Mouse (Mus musculus) adrenal gland, postnatal 25 days (tissue): ENCODE data around the gene Rsu1. TPM values are rescaled to one million over a fixed set of nuclear protein-coding genes. Genes with fewer than 3 reads are reported as not detected.
"Not testable (repeated sequence)": the region's sequence is repeated elsewhere in the genome, so short reads cannot be mapped to it uniquely, and the experiment has no call there.

Experiments
- DNase-seq: peaks from one replicate; pipeline ENCODE4 v3.0.0; 2021; ENCODE audit warnings: mixed read lengths
- total RNA-seq: library from RNA; stranded (reverse); gene quantifications from 2 replicates; pipeline ENCODE4 v1.2.3, GENCODE M21; 2021

Gene Rsu1
- total RNA-seq, 1 experiment from 2014 or later, result 75.0 TPM

DNA sequence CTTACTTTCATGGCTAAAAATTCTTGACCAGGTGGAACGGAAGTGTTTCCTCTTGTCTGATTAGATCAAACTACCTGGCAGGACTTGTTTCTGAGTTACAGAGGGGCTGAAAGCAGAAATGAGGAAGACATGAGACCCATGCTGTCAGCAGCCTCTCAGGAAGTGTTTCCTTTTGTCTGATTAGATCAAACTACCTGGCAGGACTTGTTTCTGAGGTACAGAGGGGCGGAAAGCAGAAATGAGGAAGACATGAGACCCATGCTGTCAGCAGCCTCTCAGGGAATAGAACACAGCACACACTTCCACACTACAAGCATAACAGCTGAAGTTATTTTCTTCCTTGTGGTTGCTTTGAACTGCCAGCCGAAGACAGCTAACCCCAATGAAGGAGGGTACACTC is 46.7 kb downstream of the Rsu1 start:
- DNase-seq, result no peak

DNA sequence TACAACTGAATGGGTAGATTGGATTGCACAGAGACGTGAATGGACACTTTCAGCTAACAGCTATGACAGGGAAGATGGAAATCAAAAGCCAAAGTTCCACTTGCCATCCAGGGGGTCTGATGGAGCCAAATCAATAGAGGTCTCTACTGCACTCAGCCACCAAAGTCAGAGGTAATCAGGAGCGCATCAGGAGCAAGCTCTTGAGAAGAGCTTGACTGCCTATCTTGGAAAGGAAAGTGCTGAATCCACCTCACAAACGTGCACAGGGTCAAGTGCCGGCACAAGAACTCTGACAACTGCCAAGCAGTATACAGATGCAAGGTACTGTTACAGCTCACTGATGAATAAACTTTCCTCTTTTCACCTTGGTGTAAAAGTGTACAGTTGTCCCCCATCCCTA is 47.8 kb downstream of the Rsu1 start:
- no peak for DNase-seq

DNA sequence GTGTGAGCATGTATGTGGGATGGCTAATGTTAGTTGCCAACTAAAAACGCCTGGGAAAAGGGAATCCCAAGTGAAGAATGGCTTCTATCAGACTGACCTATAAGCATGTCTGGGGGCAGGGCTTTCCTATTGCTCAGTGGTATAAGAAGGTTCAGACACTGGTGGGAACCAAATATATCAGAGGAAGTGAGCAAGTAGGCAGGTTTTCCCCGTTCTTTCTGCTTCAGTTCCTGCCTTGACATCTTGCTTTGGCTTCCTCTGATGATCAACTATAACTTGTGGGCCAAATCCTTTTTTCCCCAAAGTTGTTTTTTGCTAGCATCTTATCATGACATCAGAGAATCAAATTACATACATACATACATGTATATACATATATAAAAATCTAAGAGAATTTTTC is 51.1 kb downstream of the Rsu1 start:
- no peak for DNase-seq

DNA sequence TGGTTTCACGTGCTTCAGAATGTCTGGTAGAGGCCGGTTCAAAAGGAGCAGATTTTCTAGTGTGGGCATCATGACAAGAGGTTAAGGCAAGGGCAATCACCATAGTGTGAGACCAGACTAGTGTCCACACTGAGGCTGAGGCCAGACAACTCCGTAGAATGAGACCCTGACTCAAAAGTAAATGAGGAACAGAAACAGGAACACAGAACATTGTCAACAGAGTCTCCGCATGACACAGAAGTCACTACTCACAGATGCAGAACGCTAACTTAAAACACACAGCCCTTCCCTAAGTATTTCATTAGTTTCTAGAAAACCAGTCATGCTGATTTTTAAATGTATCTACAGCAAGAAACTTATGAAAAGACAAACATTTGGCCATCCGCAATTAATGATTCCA is 53.1 kb downstream of the Rsu1 start:
- DNase-seq, result no peak

DNA sequence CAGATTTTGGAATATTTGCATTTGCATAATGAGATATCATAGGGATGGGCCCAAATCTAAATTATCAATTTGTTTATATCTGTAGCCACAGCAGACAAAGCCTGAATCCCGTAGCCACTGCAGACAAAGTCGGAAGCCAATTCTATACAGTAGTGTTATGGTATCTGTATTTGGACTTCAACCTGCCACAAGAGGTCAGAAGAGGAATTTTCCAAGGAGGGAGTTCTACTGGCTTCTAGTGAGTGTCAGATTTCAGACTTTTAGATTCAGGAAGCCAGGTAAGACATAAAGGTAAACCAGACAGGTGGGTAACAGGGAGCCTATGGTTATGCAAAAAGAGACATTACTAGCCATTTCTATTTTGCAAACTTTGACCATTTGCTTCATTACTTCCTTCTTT is 64.4 kb downstream of the Rsu1 start:
- no peak for DNase-seq

DNA sequence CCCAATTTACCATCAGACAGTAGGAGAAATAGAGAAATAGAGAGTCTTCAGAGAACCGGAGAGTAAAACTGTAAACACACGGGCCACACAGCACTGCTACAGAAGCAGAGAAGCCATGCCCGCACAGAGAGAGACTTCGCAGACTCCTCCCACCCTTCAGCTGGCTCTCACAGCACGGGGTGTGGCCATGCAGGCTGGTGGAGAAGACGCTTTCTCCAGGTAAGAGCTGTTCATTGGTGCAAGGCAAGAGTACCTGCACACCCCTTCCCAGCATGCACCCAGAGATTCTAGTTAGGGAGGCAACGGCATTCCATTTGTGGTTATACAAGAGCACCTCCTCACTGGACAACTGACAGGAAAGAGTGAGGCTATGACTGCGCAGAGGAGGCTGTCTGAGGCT is 64.8 kb downstream of the Rsu1 start:
- no peak for DNase-seq

DNA sequence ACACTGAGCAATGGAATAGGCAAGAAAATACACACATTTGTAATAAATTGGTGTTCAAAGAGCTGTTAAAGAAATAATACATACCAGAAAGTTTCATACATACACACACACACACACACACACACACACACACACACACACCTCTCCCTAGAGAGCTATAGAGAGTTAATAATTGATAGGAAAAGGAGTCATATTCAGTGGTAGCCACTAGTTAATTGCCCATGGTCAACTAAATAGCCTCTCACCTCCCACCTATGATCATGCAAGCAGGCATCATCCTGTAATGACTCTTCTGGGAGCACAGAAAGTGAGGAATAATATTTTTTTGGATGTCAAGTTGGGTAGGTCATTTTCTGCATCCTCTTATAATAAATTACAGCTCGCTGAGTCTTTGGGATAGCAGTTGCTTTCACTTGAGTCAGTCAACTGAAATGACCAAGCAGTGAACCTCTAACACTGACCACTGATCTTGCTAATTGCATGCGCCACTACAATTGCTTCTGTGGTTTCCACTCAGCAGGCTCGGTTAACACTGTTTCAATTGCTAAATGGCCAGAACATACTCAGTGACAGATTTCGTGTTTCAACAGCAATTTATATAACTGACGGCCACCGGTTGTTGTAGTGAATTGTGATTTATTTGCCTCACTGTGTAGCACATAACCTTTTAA is 68.3 kb downstream of the Rsu1 start:
- DNase-seq, result no peak

DNA sequence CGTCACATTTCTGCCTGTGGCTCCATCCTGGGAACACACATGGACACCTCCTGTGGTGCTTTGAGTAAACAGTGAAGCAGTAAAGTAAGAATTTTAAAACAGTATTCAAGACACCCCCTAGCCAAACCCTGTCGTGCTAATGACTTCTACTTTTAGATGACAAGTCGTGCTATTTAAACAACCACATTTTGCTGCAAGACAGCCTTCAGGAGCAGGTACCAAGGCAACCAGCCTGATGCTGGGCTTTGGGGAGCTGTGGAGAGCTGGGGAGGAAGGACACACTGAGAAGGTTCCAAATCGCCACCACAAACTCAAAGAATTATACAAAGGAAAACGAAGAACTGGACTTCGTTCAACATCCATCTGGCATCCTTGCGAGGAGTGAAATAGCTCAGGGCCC is 71.5 kb downstream of the Rsu1 start:
- no peak for DNase-seq

DNA sequence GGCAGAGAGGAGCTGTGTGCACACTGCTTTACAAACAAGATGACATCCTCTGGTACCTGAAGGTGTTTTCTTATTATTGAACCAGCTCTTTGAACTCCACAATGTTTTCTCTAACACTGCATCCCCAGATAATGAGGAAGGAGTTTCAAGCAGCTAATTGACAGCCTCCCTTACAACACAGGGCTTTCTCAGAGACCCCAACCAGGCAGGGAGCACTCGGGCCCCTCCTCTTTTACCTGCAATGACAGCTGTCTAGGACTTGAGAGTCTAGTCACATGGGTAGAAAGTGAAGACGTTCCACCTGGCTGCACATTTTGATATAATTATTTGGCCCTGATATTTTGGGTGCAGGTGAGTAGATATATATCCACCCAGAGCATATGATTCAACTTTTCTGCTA is 72.2 kb downstream of the Rsu1 start:
- no peak for DNase-seq

DNA sequence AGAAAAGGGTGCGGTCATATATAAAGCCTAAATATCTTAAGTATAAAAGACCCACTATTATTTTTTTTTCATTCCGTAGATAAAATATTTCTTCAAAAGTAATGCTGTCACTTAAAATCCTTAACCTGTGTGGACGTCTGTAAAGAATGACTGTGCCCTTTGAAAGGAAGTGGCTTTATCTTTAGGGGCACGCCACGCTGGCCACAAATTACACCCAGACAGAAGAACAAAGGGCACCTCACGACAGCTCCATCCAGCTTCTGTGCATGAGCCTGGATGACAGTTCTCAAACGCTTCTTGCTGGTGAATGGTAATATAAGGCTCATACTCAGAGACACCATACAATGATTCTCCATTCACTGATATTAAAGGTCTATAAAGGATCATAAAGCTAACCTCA is 75.7 kb downstream of the Rsu1 start:
- no peak for DNase-seq

DNA sequence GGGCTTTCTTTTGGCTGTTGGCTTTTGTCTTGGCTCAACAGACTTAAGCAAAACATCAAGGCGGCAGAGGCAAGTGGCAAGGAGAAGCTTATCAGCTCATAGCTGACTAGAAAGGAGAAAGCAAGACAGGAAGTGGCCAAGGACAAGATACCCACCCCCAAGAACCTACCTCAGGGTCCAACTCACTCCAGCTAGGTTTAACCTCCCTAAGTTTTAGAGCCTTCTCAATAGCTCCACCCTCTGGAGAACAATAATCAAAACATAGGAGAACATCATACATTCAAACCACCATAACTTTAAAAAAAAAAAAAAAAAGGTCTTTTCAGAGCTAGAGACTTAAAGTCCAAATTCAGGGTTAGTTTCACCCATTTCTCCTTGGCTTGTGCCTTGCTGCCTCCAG is 79.1 kb downstream of the Rsu1 start:
- no peak for DNase-seq

DNA sequence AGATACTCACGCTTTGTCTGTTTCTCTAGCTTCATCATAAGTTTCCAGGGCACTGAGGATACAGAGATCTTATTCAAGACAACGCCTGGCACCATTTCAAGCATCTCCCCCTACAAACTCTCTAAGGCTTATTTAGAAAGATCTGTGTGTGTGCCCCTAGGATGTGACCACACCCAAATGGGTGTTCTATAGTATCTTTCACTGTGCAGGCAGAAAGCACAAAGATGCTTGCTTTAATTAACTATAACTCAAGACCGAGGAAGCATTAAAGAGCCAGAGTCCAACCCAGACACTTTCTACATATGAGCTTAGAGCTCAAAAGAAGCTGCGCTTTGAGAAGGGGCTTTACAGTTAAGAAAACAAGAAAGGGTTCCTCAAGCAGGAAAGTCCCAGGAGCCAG is 80.4 kb downstream of the Rsu1 start:
- DNase-seq, result no peak

DNA sequence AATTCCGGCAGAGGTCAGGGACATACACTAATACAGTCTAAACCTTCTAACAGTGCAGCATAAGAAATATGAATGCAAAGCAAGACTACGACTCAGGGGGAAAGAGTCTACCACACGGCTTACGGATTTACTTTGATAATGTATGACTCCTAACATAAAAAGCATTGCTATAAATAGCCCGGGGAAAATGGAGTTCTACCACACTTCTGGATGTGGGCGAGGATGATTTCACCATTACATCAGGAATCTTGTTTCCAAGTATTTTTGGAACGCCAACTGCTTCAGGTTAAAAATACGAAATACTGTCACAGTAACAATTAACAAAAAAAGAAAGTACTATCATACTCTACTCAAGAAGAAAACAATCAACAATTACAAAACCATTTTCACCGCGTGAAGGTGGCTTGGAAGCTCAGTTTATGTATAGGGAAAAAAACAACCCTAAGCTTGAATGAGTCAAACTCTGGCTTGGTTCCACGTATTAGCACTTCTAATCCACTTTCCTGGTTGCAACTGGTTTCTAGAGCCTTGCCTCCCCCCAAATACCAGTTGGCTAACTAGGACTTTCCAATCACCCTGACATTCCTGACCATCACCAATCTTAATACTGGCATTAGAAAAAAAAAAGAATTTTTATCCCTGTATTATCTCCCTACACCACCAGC is 82.3 kb downstream of the Rsu1 start:
- DNase-seq, result no peak

DNA sequence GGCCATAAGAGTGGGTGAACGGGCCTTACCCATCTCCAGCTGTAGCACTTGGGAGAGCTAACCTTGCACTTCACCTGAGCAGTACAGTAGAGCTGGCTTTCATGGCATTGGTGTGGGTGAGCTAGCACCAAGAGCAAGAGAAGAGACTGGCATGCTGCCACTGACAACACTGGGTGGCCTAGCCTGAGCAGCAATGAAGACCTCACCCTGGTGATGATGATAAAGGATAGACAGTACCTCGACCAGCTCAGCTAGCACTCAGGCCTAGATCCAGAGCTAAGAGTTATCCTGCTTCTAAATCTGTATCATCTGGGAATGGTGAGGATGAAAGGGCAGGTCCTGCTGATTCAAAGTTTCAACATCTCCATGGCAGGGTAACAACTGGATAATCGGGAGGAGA is 88.1 kb downstream of the Rsu1 start:
- DNase-seq, result no peak

DNA sequence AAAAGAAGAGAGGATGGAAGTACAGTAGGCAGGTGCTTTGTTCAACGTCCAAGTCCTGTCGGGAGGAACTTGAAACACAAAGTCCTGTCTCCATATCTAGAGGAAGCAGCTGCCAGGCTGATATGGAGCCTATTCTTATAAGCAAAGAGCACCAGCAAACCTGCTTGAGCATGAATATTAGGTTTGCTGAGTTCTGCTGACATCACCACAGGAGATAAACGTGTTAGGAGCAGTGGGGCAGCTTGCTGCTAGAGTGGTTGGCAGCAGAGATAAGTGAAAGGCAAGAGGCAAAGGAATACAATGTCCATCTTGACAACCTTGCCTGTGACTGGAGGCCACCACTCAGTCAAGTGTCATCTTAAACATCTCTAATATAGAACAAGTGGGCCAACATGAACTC is 89.3 kb downstream of the Rsu1 start:
- not testable (repeated sequence) for DNase-seq

DNA sequence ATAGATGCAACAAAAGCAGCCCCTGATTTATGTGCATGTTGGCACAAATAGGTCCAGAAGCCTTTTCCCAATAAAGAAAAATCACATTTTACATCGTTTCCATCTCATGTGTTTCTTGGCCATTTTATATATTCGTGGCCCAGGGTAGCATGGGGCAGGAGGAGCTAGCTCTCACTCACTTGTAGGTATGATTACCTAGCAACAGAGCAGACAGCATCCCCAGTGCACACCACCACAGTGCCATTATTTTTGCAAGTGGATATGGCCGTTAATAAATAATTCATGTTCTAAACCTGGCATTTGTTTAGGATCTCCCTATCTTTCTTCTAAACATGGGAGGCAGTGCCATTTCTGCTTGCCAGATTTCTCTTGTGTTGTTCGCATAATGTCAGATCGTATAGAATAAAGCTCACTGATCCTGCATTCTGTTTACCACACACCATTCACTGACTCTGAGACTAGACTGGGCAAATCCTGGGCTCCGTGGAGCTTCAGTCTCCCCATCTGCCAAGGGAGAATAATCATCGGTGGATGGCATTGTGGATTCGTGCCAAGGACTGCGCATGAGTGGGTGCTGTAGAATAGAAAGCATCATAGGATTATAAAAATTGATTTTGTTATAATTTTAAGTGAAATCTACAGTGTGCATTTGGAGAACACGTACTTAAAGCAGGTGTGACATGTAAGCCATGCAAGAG is 93.4 kb downstream of the Rsu1 start:
- DNase-seq, result no peak

DNA sequence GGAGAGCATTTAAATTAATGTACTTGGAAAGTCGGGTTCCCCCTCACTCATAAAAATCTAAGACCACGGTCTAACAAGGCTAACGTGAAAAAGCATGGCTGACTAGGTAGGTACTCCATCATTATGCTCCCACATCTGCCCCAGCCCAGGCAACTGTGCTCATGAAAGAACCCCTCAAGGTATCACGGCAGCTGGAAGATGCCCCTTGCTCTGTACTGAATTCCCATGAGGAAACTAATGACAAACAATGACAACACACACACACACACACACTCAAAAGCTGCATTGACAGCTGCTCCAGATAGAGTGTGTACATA is 95.0 kb downstream of the Rsu1 start:
- no peak for DNase-seq

DNA sequence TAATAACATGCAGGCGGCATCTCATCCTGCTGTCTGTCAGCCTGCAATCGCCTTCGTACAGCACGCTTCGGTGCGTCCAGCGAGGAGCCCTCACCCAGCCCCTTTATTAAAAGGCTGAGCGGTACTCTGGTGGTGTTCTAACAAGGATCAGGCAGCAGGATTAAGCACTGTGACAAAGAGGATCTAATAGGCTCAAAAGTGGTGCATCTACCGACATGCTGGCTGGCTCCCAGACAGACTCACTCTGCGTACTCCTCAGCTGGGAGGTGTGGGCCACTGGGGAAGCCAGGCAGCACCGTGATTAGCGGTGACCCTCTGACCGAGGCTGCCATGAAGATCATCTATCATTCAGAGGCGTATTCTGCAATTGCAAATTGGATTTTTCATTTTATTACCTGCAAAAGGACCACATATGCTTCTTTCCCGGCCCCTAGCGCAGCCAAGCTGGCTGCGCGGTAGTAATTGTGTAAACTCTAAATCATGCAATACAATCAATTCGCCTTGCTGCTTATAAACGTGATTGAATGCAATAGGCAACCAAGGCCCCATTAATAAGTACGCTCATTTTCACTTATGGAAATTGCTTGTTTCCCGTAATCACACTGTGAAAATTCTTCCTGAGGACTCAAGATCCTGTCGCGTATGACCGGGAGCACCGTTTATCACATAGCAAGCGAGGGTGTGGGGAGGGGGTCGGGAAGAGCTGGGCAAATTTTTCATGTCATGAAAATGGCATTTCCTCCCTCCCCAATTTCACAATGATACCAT is 95.5 kb downstream of the Rsu1 start:
- DNase-seq, result no peak

DNA sequence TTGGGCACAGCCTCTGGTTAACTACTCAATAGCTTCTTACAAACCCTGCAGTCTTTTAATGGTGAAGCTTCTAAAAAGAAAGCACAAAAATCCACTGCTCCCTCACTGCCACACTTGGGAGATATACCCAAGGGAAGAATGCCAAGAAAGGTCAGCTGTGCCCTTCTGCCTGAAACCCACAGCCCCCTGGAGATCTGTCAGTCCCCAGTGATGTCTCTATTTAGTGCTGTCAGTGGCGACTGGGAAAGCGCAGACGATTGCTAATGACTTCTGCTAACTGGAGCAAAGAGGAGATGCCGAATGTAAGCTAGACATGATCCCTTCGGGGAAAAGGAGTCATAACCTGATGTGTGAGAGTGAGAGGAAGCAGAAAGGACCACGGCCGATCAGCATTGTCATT is 96.8 kb downstream of the Rsu1 start:
- DNase-seq, result no peak

DNA sequence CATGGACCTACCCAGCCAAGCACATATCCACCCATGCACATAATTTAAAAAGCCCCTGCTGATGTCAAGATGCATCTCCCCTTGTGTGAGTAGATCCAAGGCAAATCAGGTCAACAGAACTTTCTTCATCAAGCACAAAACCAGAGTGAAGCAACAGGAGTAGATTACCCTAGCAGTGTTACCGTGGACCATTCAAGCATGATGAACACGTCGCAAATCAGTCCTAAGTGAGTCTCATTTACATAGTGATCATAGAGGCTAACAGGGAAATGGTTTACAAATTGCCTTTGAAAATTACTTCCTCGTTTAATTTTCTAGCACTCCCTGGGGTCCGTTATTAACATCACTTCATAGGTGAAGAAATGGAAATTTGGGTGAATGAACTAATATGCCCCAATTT is 100.6 kb downstream of the Rsu1 start:
- no peak for DNase-seq

DNA sequence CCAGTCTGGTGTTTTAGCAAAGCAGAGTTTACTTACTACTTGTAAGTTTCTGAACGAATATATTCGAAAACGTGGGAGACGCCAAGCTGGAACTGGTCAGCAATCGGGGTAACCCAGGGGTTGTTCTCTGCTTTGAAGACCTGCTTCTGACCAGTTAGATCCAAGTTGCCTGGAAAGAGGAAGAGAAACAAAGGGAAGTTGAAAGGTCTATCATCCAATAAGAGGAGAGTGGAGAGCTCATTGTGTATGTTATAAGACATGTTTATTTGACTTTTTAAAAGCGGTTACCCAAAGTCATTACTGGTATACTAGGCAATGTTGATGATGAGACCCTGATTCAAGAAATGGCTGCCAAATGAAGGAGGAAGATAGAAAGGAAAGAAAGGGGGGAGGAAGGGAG is 101.3 kb downstream of the Rsu1 start:
- no peak for DNase-seq

DNA sequence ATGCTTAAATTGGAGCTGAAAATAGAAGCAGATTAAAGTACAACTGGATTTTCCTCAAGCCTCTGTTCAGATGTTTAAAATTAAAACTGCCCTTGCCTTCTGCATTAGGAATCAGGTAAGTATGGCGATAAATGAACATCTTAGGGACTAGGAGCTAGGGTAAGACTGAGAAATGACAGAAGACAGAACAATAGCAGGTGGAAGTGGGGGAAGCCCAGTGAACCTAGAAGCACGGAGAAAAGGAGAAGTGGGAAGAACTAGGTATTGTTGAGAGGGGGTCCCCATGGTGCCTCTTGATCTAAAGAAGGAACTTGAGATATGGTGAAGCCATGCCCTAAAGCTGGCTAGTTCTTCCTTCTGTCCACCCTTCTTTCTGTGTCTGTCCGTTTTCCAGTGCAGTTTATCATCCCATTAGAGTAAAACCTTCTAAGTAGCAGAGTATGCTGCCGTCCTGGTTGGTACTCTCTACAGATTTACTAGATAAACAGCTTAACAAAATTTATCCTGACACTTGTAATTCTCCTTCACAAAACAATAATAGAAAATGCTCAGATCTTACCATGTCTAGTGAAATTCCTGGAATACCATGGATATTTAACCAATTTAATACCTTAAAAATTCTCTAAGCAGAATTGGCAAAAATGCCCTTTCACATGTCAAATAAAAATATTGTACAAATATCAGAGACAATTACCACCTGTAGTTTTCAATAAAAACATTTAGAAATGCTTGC is 101.9 kb downstream of the Rsu1 start:
- DNase-seq, result no peak

DNA sequence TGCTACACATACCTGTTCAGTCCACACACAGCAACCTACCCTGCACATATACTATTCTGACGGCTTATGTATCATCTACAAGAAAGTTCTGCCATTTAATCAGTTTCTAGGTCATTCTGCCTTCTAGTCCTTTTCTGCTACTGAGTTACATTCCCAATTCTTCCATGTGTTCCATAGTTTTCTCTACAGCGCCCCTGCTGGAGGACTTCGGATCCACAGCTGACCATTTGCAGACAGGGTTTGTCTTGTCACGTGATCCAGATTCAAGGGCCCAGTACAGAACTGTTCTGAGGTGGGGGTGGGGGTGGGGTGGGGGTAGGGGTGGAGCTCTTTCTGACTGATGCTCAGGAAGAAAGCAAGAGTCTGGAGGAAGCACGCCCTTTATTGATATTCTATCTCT is 102.5 kb downstream of the Rsu1 start:
- DNase-seq, result peak; percentile 9
